Mouse (Mus musculus) frontal cortex, postnatal 36 days (tissue): ENCODE results near the gene Slc35e2.
"Not testable (repeated sequence)": the region's sequence is repeated elsewhere in the genome, so short reads cannot be mapped to it uniquely, and the experiment has no call there.

Experiments used
- DNase-seq, 2 experiments: peaks; one replicate each; pipeline ENCODE4 v3.0.0; 2022; ENCODE audit warnings: low spot score in 2 of 2

Slc35e2 gene

GRCm38 (mm10) chr4:155601091-155601996 is at the start of gene Slc35e2:
Slc35e2 (plus strand) TSS chr4:155601416.
- DNase-seq: peak; percentile 95 to 97

- no peak for DNase-seq
These were observed 48.2 kb upstream of the Slc35e2 start for GRCm38 (mm10) chr4:155552917-155553532.

- no peak for DNase-seq
These were observed 46.3 kb upstream of the Slc35e2 start for GRCm38 (mm10) chr4:155554880-155555279.

- no peak for DNase-seq
These were observed 45.8 kb upstream of the Slc35e2 start for GRCm38 (mm10) chr4:155555464-155555863.

DNA sequence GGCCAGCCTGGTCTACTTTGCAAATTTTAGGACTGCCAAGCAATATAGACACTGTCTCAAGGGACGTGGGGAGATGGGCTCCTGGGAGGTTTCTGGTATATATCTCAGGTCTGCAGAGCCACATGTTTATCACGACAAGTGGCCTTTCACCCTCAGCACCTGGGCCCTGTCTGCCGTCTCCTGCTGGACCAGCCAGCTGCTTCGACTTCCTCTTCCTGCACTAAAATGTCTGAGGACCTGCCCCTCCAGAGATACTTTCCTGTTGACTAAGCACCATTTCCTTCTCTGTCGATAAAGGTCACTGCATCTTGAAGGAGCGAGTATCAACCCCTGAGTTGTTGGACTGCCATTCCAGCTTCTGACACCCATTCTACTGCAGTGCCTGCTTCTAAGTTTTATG is 41.8 kb upstream of the Slc35e2 start:
- DNase-seq: no peak

DNA sequence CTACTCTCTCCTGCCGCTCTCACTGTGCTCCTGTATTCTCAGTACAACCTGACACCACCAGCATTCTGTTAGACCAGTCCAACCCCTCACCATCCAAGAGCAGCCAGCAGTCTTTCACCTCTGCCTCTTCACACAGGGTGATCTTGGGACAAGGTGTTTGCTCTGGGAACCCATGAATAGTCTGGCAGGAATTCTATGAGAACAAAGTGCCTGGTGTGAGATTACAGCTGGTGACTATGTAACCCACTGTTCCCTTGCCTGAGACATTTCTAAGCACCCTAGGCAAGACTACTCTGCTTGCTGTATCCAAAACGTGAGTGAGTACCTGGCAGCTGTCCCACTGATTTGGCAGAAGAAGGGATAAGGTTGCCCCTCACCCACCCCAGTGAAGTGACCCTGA is 40.3 kb upstream of the Slc35e2 start:
- no peak for DNase-seq

DNA sequence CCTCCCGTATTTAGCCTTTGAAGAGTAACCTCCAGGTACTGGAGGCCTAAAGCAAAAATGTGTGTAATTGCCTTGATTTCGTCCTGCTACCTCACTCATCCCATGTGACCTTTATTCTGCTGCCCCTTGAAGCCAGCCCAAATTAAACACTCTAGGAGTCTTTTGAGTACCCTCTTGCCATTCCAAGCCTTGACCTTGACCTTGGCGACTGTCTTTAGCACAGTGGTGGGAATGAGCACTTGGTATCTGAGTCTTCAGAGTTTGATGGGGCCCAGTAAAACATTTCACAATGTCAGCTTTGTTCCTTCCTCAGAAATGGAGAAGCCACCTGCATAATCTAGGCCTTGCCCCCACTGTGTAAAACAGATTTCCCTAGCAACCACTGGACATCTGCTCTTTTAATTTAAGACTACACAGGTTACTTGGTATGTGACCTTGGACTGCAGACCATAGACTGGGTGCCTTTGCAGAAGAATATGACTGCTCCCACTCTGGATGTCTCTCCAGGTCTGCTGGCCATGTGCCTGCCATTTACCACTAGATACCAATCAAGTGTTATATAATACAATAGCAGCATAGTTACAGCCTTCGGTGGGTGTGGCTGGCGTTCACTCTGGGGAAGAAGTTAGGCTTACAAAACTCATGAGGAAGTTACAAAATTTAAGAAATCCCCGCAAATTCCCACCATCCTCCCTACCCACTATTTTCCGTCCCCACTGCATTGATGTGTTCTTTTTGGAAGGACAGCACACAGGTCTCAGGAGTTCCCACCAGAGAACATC is 39.4 kb upstream of the Slc35e2 start, which contains the start of gene Nadk:
Nadk (plus strand) TSS at position 718 of the 782 bp plus-strand sequence.
- DNase-seq: no peak

- DNase-seq: peak; percentile 35 to 44
These were observed 38.4 kb upstream of the Slc35e2 start for GRCm38 (mm10) chr4:155562725-155563399.

- DNase-seq: peak; percentile 90 to 94
These were observed 37.6 kb upstream of the Slc35e2 start for GRCm38 (mm10) chr4:155563400-155564231.

DNA sequence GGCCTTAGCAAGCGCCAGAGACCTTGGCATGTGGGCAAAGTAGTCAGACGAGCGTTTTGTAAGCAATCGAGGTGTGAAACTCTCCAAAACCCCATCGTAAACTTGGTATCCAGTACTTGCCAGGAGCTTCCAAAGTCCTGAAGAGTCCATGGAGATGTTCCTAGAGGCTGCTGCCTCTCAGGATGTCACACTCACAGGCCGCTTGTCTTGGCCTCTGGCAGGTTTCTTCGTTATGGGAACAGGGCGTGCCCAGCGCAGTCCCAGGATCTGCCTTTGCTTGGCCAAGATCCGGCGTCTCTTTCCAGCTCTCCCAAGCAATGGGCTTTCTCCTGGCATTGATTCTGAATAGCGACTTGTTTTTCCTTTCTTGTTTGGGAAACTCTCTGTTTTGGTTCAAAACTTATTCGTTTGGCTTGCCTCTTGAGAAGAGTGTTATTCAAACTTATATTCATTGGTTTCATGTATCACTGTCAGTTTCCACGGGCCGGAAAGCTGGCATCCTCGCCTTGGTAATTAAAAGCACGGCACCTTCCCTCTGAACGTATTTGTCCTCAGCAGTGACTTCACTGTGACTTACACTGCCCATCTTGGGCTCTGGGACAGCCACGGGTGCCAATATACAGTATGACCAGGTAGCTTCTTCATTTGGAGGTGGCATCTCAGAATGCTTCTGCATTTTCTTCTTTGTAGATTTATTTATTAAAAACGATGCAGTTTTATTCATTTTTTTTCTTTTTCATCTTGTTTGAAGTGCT is 36.7 kb upstream of the Slc35e2 start:
- DNase-seq: no peak

DNA sequence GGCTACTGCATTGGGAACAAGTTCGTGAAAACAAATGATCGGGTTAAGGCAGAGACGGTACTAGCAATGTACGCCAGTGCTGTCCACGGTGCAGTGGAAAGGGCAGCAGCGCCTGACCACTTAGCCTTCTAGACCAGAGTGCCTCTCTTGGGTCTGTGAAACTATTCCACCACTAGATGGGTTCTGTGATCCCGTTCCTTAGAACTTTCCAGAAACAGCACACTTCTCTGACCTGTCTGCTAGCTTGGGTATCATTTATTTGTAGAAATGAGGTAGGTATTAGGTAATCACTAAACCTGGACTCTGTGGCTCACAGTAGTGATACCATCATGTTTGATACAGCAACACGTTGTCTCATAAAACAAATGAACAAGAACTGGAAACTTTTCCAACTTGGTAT is 34.7 kb upstream of the Slc35e2 start:
- DNase-seq: no peak

- DNase-seq: no peak
These were observed 33.0 kb upstream of the Slc35e2 start for GRCm38 (mm10) chr4:155568170-155568569.

- DNase-seq: no peak
These were observed 32.4 kb upstream of the Slc35e2 start for GRCm38 (mm10) chr4:155568632-155569370.

DNA sequence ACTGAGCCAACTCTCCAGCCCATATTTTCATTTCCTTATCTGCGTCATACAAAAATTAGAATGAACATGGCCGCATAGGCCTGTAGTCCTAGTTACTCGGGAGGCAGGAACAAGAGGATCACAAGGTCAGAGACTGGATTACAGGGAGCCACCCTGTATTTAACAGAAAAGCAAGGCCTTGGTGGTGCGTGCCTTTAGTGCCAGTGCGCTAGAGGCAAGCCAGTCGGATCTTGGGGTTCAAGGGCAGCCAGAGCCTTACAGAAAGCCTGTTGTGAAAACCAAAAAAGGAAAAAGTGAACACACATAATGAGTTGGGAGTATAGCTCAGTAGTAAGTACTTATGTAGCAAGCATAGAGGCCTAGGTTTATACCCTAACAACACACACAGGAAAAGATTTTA is 31.4 kb upstream of the Slc35e2 start:
- DNase-seq: no peak

DNA sequence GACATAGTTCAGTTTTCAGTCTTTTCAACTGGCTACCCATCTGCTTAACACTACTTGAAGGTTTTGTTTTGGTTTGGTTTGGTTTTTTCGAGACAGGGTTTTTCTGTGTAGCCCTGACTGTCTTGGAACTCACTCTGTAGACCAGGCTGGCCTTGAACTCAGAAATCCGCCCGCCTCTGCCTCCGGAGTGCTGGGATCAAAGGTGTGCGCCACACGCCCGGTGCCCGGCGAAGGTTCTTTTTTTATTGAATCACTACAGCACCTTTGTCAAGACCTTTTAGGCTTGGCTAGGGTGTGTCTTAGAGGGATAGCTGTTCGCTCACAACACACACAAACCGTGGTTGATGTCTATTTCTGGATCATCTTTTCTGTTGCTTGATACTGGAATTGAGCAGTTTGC is 30.9 kb upstream of the Slc35e2 start:
- DNase-seq: not testable (repeated sequence)

DNA sequence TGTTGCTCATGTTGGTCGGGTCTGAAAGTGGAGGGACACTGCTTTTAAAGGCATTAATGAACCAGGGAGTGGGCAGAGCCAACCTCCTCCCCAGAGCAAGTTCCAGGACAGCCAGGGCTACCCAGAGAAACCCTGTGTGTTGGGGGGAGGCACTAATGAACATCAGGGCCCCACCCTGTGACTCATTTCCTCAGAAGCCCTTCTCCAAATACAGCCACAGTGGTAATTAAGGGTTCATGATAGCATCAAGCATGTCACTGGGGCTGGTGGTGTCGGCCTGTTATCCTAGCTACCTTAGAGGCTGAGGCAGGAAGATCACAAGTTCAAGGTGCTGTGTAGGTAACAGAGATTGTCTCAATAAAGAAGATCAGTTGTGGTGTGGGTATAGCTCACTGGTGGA is 29.8 kb upstream of the Slc35e2 start:
- DNase-seq: no peak

DNA sequence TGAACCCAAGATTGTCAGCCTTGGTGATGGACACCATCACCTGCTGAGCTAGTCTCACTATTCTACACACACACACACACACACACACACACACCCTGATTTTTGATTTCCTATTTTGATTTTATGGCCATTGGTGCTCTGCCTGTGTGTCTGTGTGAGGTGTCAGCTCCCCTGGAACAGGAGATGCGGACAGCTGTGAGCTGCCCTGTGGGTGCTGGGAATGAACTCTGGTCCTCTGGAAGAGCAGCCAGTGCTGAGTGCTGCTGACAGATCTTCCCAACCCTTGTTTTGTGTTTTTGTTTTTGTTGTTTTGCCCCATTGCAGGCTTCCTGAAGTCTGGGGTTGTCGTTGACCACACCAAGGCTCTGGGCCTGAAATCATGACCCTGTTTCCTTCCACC is 28.1 kb upstream of the Slc35e2 start:
- DNase-seq: no peak

- no peak for DNase-seq
These were observed 27.3 kb upstream of the Slc35e2 start for GRCm38 (mm10) chr4:155573876-155574275.

DNA sequence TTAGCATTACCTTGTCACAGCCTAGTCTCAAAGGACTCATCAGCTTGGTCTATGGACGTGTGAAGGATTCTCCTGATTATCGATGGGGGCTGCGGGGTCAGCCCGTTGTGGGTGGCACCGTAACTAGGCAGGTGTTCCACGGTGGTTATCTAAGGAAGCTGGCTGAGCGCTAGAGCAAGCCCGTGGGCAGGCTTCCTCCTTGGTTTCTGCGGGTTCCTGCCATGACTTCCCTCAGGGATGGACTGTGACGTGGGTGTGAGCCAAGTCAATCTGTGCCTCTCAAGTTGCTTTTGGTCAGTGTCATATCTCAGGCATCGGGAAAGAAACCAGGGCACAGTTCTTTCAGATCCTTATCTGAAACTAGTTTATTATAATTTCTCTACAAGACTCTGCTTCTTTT is 26.3 kb upstream of the Slc35e2 start:
- DNase-seq: no peak
